Mouse (Mus musculus): ENCODE results near the gene Ppp4r1. TPM values are rescaled to one million over a fixed set of nuclear protein-coding genes. Genes with fewer than 3 reads are reported as not detected.

The Ppp4r1 gene
- polyA plus RNA-seq, 1 experiment from 2014 or later = 41.5 TPM

- Histone ChIP-seq H3K9ac (replicated peaks; ENCODE audit: low read depth, low read length) (no peak overlapping the region), H3K4me3 (ENCODE audit: low read depth, low read length) (no peak overlapping the region), H3K27me3 (ENCODE audit: control insufficient read depth, insufficient read depth, low read length) (no peaks in the 10 kb centered on the region), H3K4me1 (ENCODE audit: control insufficient read depth, insufficient read depth, low read length) (peaks cover 6% of the 10 kb centered on the region; the same call in 1 of the 2 replicates), H3K4me2 (replicated peaks; ENCODE audit: low read depth, low read length) (no peak overlapping the region), H3K36me3 (ENCODE audit: control insufficient read depth, insufficient read depth, low read length) (no peaks in the 10 kb centered on the region), H3K27ac (ENCODE audit: low read length) (no peak overlapping the region), H3K9me3 (ENCODE audit: control insufficient read depth, low read depth, low read length) (no peaks in the 10 kb centered on the region)
- WGBS = 86% methylated on average over 11 of the region's 11 CpGs
- ATAC-seq (ENCODE audit: insufficient number of reproducible peaks, insufficient read depth, low FRiP score, low read depth) = no peak
Observed at GRCm38 (mm10) chr17:65873834-65874233, 91.5 kb downstream of the Ppp4r1 start.

GRCm38 (mm10) chr17:65877026-65877425, 94.7 kb downstream of the Ppp4r1 start:
- Histone ChIP-seq H3K4me2 (replicated peaks; ENCODE audit: low read depth, low read length) (no peak overlapping the region), H3K36me3 (ENCODE audit: control insufficient read depth, insufficient read depth, low read length) (no peaks in the 10 kb centered on the region), H3K4me1 (ENCODE audit: control insufficient read depth, insufficient read depth, low read length) (peaks cover under 1% of the 10 kb centered on the region; the same call in 1 of the 2 replicates), H3K27me3 (ENCODE audit: control insufficient read depth, insufficient read depth, low read length) (no peaks in the 10 kb centered on the region), H3K27ac (ENCODE audit: low read length) (no peak overlapping the region), H3K4me3 (ENCODE audit: low read depth, low read length) (no peak overlapping the region), H3K9me3 (ENCODE audit: control insufficient read depth, low read depth, low read length) (no peaks in the 10 kb centered on the region), H3K9ac (replicated peaks; ENCODE audit: low read depth, low read length) (no peak overlapping the region)
- ATAC-seq (ENCODE audit: insufficient number of reproducible peaks, insufficient read depth, low FRiP score, low read depth) = no peak
- WGBS = 66% methylated on average over 6 of the region's 6 CpGs

GRCm38 (mm10) chr17:65884061-65884669, 101.8 kb downstream of the Ppp4r1 start:
- no peaks in the 10 kb centered on the region for H3K9me3 ChIP-seq (ENCODE audit: control insufficient read depth, low read depth, low read length)
- peak overlapping the region; percentile 91 for H3K4me2 ChIP-seq (replicated peaks; ENCODE audit: low read depth, low read length)
- no peaks in the 10 kb centered on the region for H3K27me3 ChIP-seq (ENCODE audit: control insufficient read depth, insufficient read depth, low read length)
- ATAC-seq (ENCODE audit: insufficient number of reproducible peaks, insufficient read depth, low FRiP score, low read depth) = peak; percentile 18; the same call in 1 of the 2 replicates
- under 1% methylated on average over 47 of the region's 56 CpGs for WGBS
- peak overlapping the region; percentile 89 for H3K4me3 ChIP-seq (ENCODE audit: low read depth, low read length)
- no peaks in the 10 kb centered on the region for H3K36me3 ChIP-seq (ENCODE audit: control insufficient read depth, insufficient read depth, low read length)
- peak overlapping the region; percentile 99 for H3K27ac ChIP-seq (ENCODE audit: low read length)
- H3K4me1 ChIP-seq (ENCODE audit: control insufficient read depth, insufficient read depth, low read length) = peaks cover 12% of the 10 kb centered on the region; the same call in 1 of the 2 replicates
- H3K9ac ChIP-seq (replicated peaks; ENCODE audit: low read depth, low read length) = peak overlapping the region; percentile 79

GRCm38 (mm10) chr17:65884691-65885397, 102.5 kb downstream of the Ppp4r1 start:
- H3K4me3 ChIP-seq (ENCODE audit: low read depth, low read length) = peak overlapping the region; percentile 89
- no peaks in the 10 kb centered on the region for H3K36me3 ChIP-seq (ENCODE audit: control insufficient read depth, insufficient read depth, low read length)
- H3K27me3 ChIP-seq (ENCODE audit: control insufficient read depth, insufficient read depth, low read length) = no peaks in the 10 kb centered on the region
- peaks cover 12% of the 10 kb centered on the region; the same call in 1 of the 2 replicates for H3K4me1 ChIP-seq (ENCODE audit: control insufficient read depth, insufficient read depth, low read length)
- H3K9ac ChIP-seq (replicated peaks; ENCODE audit: low read depth, low read length) = peak overlapping the region; percentile 79
- peak; percentile 99 for ATAC-seq (ENCODE audit: insufficient number of reproducible peaks, insufficient read depth, low FRiP score, low read depth)
- no peaks in the 10 kb centered on the region for H3K9me3 ChIP-seq (ENCODE audit: control insufficient read depth, low read depth, low read length)
- H3K4me2 ChIP-seq (replicated peaks; ENCODE audit: low read depth, low read length) = peak overlapping the region; percentile 91
- 0% methylated on average over 62 of the region's 67 CpGs for WGBS
- peak overlapping the region; percentile 99 for H3K27ac ChIP-seq (ENCODE audit: low read length)

- under 1% methylated on average over 11 of the region's 11 CpGs for WGBS
- Histone ChIP-seq H3K4me3 (ENCODE audit: low read depth, low read length) (peak overlapping the region; percentile 89), H3K27me3 (ENCODE audit: control insufficient read depth, insufficient read depth, low read length) (no peaks in the 10 kb centered on the region), H3K27ac (ENCODE audit: low read length) (peak overlapping the region; percentile 99), H3K9ac (replicated peaks; ENCODE audit: low read depth, low read length) (peak overlapping the region; percentile 45), H3K9me3 (ENCODE audit: control insufficient read depth, low read depth, low read length) (no peaks in the 10 kb centered on the region), H3K4me2 (replicated peaks; ENCODE audit: low read depth, low read length) (peak overlapping the region; percentile 68), H3K36me3 (ENCODE audit: control insufficient read depth, insufficient read depth, low read length) (no peaks in the 10 kb centered on the region), H3K4me1 (ENCODE audit: control insufficient read depth, insufficient read depth, low read length) (peaks cover 12% of the 10 kb centered on the region; the same call in 1 of the 2 replicates)
- no peak for ATAC-seq (ENCODE audit: insufficient number of reproducible peaks, insufficient read depth, low FRiP score, low read depth)
Observed at GRCm38 (mm10) chr17:65885398-65885696, 103.0 kb downstream of the Ppp4r1 start.

- ATAC-seq (ENCODE audit: insufficient number of reproducible peaks, insufficient read depth, low FRiP score, low read depth) = no peak
- peak within 1 kb of the TSS; percentile 91 for H3K4me2 ChIP-seq (replicated peaks; ENCODE audit: low read depth, low read length)
- 7% methylated on average over 14 of the region's 14 CpGs for WGBS
- H3K9ac ChIP-seq (replicated peaks; ENCODE audit: low read depth, low read length) = peak within 1 kb of the TSS; percentile 79
- H3K27me3 ChIP-seq (ENCODE audit: control insufficient read depth, insufficient read depth, low read length) = no peaks in the 10 kb centered on the region
- peak within 1 kb of the TSS; percentile 89 for H3K4me3 ChIP-seq (ENCODE audit: low read depth, low read length)
- H3K36me3 ChIP-seq (ENCODE audit: control insufficient read depth, insufficient read depth, low read length) = no peaks in the 10 kb centered on the region
- H3K27ac ChIP-seq (ENCODE audit: low read length) = peak within 1 kb of the TSS; percentile 99
- peaks cover 12% of the 10 kb centered on the region; the same call in 1 of the 2 replicates for H3K4me1 ChIP-seq (ENCODE audit: control insufficient read depth, insufficient read depth, low read length)
- no peaks in the 10 kb centered on the region for H3K9me3 ChIP-seq (ENCODE audit: control insufficient read depth, low read depth, low read length)
Observed at GRCm38 (mm10) chr17:65885697-65886529, 103.5 kb downstream of the Ppp4r1 start, which contains the start of gene Ralbp1. Gene Ralbp1, minus strand, starts transcription at chr17:65885798.

GRCm38 (mm10) chr17:65886571-65886970, 104.2 kb downstream of the Ppp4r1 start:
- Histone ChIP-seq H3K36me3 (ENCODE audit: control insufficient read depth, insufficient read depth, low read length) (no peaks in the 10 kb centered on the region), H3K9me3 (ENCODE audit: control insufficient read depth, low read depth, low read length) (no peaks in the 10 kb centered on the region), H3K9ac (replicated peaks; ENCODE audit: low read depth, low read length) (no peak overlapping the region; the same call in 1 of the 2 replicates), H3K4me3 (ENCODE audit: low read depth, low read length) (peak overlapping the region; percentile 89; the same call in 1 of the 2 replicates), H3K27ac (ENCODE audit: low read length) (peak overlapping the region; percentile 99; the same call in 1 of the 2 replicates), H3K4me1 (ENCODE audit: control insufficient read depth, insufficient read depth, low read length) (peaks cover 12% of the 10 kb centered on the region; the same call in 1 of the 2 replicates), H3K27me3 (ENCODE audit: control insufficient read depth, insufficient read depth, low read length) (no peaks in the 10 kb centered on the region), H3K4me2 (replicated peaks; ENCODE audit: low read depth, low read length) (peak overlapping the region; percentile 68; the same call in 1 of the 2 replicates)
- ATAC-seq (ENCODE audit: insufficient number of reproducible peaks, insufficient read depth, low FRiP score, low read depth) = no peak
- 62% methylated on average over 9 of the region's 9 CpGs for WGBS

GRCm38 (mm10) chr17:65889476-65889875, 107.1 kb downstream of the Ppp4r1 start:
- H3K4me3 ChIP-seq (ENCODE audit: low read depth, low read length) = no peak overlapping the region
- H3K36me3 ChIP-seq (ENCODE audit: control insufficient read depth, insufficient read depth, low read length) = no peaks in the 10 kb centered on the region
- H3K4me2 ChIP-seq (replicated peaks; ENCODE audit: low read depth, low read length) = no peak overlapping the region
- peaks cover 5% of the 10 kb centered on the region; the same call in 1 of the 2 replicates for H3K4me1 ChIP-seq (ENCODE audit: control insufficient read depth, insufficient read depth, low read length)
- no peak for ATAC-seq (ENCODE audit: insufficient number of reproducible peaks, insufficient read depth, low FRiP score, low read depth)
- WGBS = 85% methylated on average over 5 of the region's 5 CpGs
- no peaks in the 10 kb centered on the region for H3K27me3 ChIP-seq (ENCODE audit: control insufficient read depth, insufficient read depth, low read length)
- H3K9me3 ChIP-seq (ENCODE audit: control insufficient read depth, low read depth, low read length) = no peaks in the 10 kb centered on the region
- no peak overlapping the region for H3K27ac ChIP-seq (ENCODE audit: low read length)
- H3K9ac ChIP-seq (replicated peaks; ENCODE audit: low read depth, low read length) = no peak overlapping the region
